In genomic region chr8:118379657-118380056, GRCm38 (mm10) we compare ENCODE assay signal across 10 mouse cellular contexts.
DNase-seq lines count a peak whose midpoint lies in the region; ATAC-seq and TF ChIP-seq lines count a peak whose summit lies in the region.
"Had no signal": no experiment of that assay in that cellular context is flagged by ENCODE, and none has a peak within 500 bp of the region (broad histone marks: within the 10 kb centered on the region; RNA-seq: fewer than 3 reads in every experiment).

No protein-coding gene starts in this region.

- no peak overlapping the region for H3K4me3 ChIP-seq in hindbrain, postnatal 0 days (ENCODE audit: low read length)
- no peak overlapping the region for H3K4me3 ChIP-seq in thymus, adult 2 months (ENCODE audit: control insufficient read depth, insufficient read depth, low read length)
- H3K4me3 ChIP-seq: limb, embryonic 12.5 days had no signal

- H3K9me3 ChIP-seq in hindbrain, postnatal 0 days (ENCODE audit: low read length), result no peaks in the 10 kb centered on the region
- H3K9me3 ChIP-seq: limb, embryonic 12.5 days had no signal

- no peak for TF ChIP-seq POLR2A in thymus, adult 2 months (IDR thresholded peaks at IDR 0.05; ENCODE audit: control insufficient read depth, extremely low read depth, insufficient read depth, low read length, poor library complexity)

- WGBS in hindbrain, postnatal 0 days, result 13% methylated on average over 3 of the region's 3 CpGs
- 73% methylated on average over 3 of the region's 3 CpGs for WGBS in thymus, adult 2 months

- peaks cover 7% of the 10 kb centered on the region; the same call in 1 of the 2 replicates for H3K4me1 ChIP-seq in hindbrain, postnatal 0 days (ENCODE audit: insufficient read depth, low read length)
- no peaks in the 10 kb centered on the region for H3K4me1 ChIP-seq in thymus, adult 2 months (replicated peaks; ENCODE audit: control insufficient read depth, insufficient read depth, low read length)

- no peak for TF ChIP-seq CTCF in hindbrain, postnatal 0 days (IDR thresholded peaks at IDR 0.05; ENCODE audit: low read depth)
- TF ChIP-seq CTCF in thymus, adult 2 months (IDR thresholded peaks at IDR 0.05; ENCODE audit: borderline replicate concordance, control insufficient read depth, extremely low read depth, insufficient read depth, low read length, poor library complexity), result no peak

- H3K27ac ChIP-seq in hindbrain, postnatal 0 days, result peak overlapping the region; percentile 62
- H3K27ac ChIP-seq in thymus, adult 2 months (ENCODE audit: control insufficient read depth, insufficient read depth, low read length), result no peak overlapping the region
- H3K27ac ChIP-seq: limb, embryonic 12.5 days had no signal

- DNase-seq in cerebellum, postnatal 25 days, result peak; percentile 12 to 17
- DNase-seq in cerebellum, adult 9-11 months, result no peak
- DNase-seq in right cerebral cortex, adult 18-20 months, result peak; percentile 31
- no peak for DNase-seq in right cerebral cortex, adult 2 months (ENCODE audit: low spot score in 2 of 2)
- DNase-seq in hindbrain, postnatal 0 days (ENCODE audit: low spot score), result peak; percentile 78
- DNase-seq in thymus, adult 2 months, result no peak
- no peak for DNase-seq in spleen, adult 12 weeks (ENCODE audit: low spot score)
- no peak for DNase-seq in ovary, postnatal 10 days (ENCODE audit: low spot score)
- DNase-seq: kidney, adult 11 months had no signal

- no peak overlapping the region for H3K4me2 ChIP-seq in hindbrain, postnatal 0 days (ENCODE audit: low read depth, low read length)
- H3K4me2 ChIP-seq: limb, embryonic 12.5 days had no signal

- H3K36me3 ChIP-seq in hindbrain, postnatal 0 days (ENCODE audit: insufficient read depth, low read length), result no peaks in the 10 kb centered on the region
- H3K36me3 ChIP-seq in thymus, adult 2 months (ENCODE audit: control insufficient read depth, insufficient read depth, low read length), result no peaks in the 10 kb centered on the region
- H3K36me3 ChIP-seq: limb, embryonic 12.5 days had no signal

- peak; percentile 88 for ATAC-seq in hindbrain, postnatal 0 days

- H3K27me3 ChIP-seq in hindbrain, postnatal 0 days (ENCODE audit: insufficient read depth, low read length), result no peaks in the 10 kb centered on the region
- H3K27me3 ChIP-seq in thymus, adult 2 months (ENCODE audit: control insufficient read depth, insufficient read depth, low read length), result no peaks in the 10 kb centered on the region

- no peak overlapping the region for H3K9ac ChIP-seq in hindbrain, postnatal 0 days (replicated peaks; ENCODE audit: low read length)
- H3K9ac ChIP-seq: limb, embryonic 12.5 days had no signal

Comparison
In these comparisons a context has a peak if more than half of its experiments do, and no peak if none do; other contexts are left out.
1. DNase-seq: peak in cerebellum, postnatal 25 days (2 of 2), right cerebral cortex, adult 18-20 months (single experiment) and hindbrain, postnatal 0 days (single experiment); none in cerebellum, adult 9-11 months (single experiment), right cerebral cortex, adult 2 months (0 of 2), thymus, adult 2 months (single experiment), spleen, adult 12 weeks (single experiment) and ovary, postnatal 10 days (single experiment).